Mouse (Mus musculus) hindbrain, postnatal 0 days (tissue): Measurements from ENCODE around the gene Vhl. TPM values are rescaled to one million over a fixed set of nuclear protein-coding genes. Genes with fewer than 3 reads are reported as not detected.
A peak's percentile ranks its signal among the peaks of the same experiment; 100 is the strongest.

ENCODE experiments used
- ATAC-seq: fragments of 200-750 bp; cut with Nextera tagmentation; 2 replicates; pipeline ENCODE4 v1.8.0; 2017; ENCODE audit warnings: mild to moderate bottlenecking, moderate TSS enrichment, moderate library complexity
- DNase-seq: peaks from one replicate; pipeline ENCODE4 v3.0.0-alpha.2; 2015; ENCODE audit warnings: low spot score
- H3K27ac ChIP-seq: fragments of 300-500 bp; sonication (generic); 2 replicates; pipeline ENCODE4 v1.5.1; 2014; ENCODE audit warnings: mild to moderate bottlenecking
- H3K27me3 ChIP-seq: fragments of 300-500 bp; sonication (generic); 2 replicates; pipeline ENCODE4 v1.6.1; 2014; ENCODE audit warnings: low read length, mixed read lengths; ENCODE audit not compliant: insufficient read depth
- H3K36me3 ChIP-seq: fragments of 300-500 bp; sonication (generic); 2 replicates; pipeline ENCODE4 v1.6.1; 2014; ENCODE audit warnings: low read length, mixed read lengths; ENCODE audit not compliant: insufficient read depth
- H3K4me1 ChIP-seq: fragments of 300-500 bp; sonication (generic); 2 replicates; pipeline ENCODE4 v1.6.1; 2014; ENCODE audit warnings: antibody characterized with exemption, low read length, mixed read lengths; ENCODE audit not compliant: insufficient read depth
- H3K4me2 ChIP-seq: fragments of 300-500 bp; sonication (generic); 2 replicates; pipeline ENCODE4 v1.6.1; 2014; ENCODE audit warnings: low read depth, mild to moderate bottlenecking, low read length, moderate library complexity, mixed read lengths
- H3K4me3 ChIP-seq: fragments of 300-500 bp; sonication (generic); 2 replicates; pipeline ENCODE4 v1.5.1; 2014; ENCODE audit warnings: low read length
- H3K9ac ChIP-seq: fragments of 300-500 bp; sonication (generic); replicated peaks from 2 replicates; pipeline ENCODE4 v1.6.1; 2014; ENCODE audit warnings: mild to moderate bottlenecking, low read length, moderate library complexity, mixed read lengths
- H3K9me3 ChIP-seq: fragments of 300-500 bp; sonication (generic); 2 replicates; pipeline ENCODE4 v1.6.1; 2016; ENCODE audit warnings: low read length, mixed read lengths
- CTCF ChIP-seq: IDR thresholded peaks from 2 replicates; pipeline ENCODE4 v1.5.1; 2016; ENCODE audit warnings: antibody characterized with exemption, control low read depth, low read depth
- WGBS: fragments of 180-500 bp; shearing (Covaris S2); extraction: QIAGEN DNeasy Blood & Tissue Kit; methylation state at CpG from one replicate; pipeline ENCODE4 v1.1.7; 2014; 5-methylcytosine and 5-hydroxymethylcytosine counted together
- polyA plus RNA-seq: library from polyadenylated mRNA; unstranded; fragments of >200 nt; fragmentation: Nextera tagmentation; extraction: Ambion mirVana; gene quantifications from 2 replicates; pipeline ENCODE4 v1.2.1, GENCODE M21; 2015
- total RNA-seq: library from RNA; depleted of rRNA; stranded (reverse); fragments of >200 nt; gene quantifications from 2 replicates; pipeline ENCODE4 v1.2.3, GENCODE M21; 2014

Vhl gene
- total and polyA plus RNA-seq, 2 experiments from 2014 or later, result 66.8 to 95.9 TPM

GRCm38 (mm10) chr6:113660492-113661352 is 37.0 kb downstream of the Vhl start:
- H3K9me3 ChIP-seq, result no peaks in the 10 kb centered on the region
- H3K9ac ChIP-seq, result no peak overlapping the region
- TF ChIP-seq CTCF, result no peak
- no peak for DNase-seq
- H3K4me2 ChIP-seq, result no peak overlapping the region
- H3K4me3 ChIP-seq, result no peak overlapping the region
- H3K36me3 ChIP-seq, result no peaks in the 10 kb centered on the region
- no peak overlapping the region for H3K27ac ChIP-seq
- WGBS, result 70% methylated on average over 14 of the region's 14 CpGs
- ATAC-seq, result no peak
- H3K27me3 ChIP-seq, result no peaks in the 10 kb centered on the region
- no peaks in the 10 kb centered on the region for H3K4me1 ChIP-seq

GRCm38 (mm10) chr6:113661353-113662241 is 37.8 kb downstream of the Vhl start:
- H3K9ac ChIP-seq, result no peak overlapping the region
- WGBS, result 62% methylated on average over 12 of the region's 12 CpGs
- H3K4me3 ChIP-seq, result no peak overlapping the region
- TF ChIP-seq CTCF, result no peak
- DNase-seq, result no peak
- no peaks in the 10 kb centered on the region for H3K4me1 ChIP-seq
- H3K4me2 ChIP-seq, result no peak overlapping the region
- H3K27me3 ChIP-seq, result no peaks in the 10 kb centered on the region
- H3K27ac ChIP-seq, result no peak overlapping the region
- no peaks in the 10 kb centered on the region for H3K9me3 ChIP-seq
- no peaks in the 10 kb centered on the region for H3K36me3 ChIP-seq
- no peak for ATAC-seq

DNA sequence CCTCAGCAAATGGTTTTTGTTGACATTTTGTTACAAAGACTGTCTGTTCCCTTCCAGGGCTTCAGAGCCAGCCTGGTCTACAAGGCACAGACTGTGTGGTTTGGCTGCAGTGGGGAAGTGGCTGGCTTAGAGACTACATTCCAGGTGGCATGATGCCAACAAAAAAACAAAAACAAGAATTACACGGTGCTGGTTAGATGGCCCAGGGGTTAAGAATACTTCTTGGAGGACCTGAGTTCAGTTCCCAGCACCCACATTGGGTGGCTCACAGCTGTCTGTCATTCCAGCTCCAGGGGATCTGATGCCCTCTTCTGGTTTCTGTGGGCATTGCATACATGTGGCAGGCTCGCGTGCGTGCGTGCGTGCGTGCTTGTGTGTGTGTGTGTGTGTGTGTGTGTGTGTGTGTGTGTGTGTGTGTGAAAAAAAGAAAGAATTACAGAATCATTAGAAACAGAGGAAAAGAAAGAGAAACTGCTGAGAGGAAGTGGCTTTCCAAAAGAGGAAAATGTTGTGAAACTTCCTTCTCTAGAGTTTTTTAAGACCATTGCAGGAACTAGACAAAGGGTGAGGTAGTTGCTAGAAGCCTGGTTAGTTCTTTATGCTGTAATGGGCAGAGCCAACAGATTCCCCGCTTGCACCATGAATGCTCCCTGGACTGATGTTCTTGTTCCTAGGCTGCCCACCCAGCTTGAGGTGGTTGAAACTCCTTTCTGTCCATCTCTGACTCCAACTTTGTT is 39.4 kb downstream of the Vhl start:
- no peak overlapping the region for H3K27ac ChIP-seq
- TF ChIP-seq CTCF, result peak; percentile 13; the same call in 1 of the 2 replicates
- H3K27me3 ChIP-seq, result no peaks in the 10 kb centered on the region
- H3K9ac ChIP-seq, result no peak overlapping the region
- no peaks in the 10 kb centered on the region for H3K36me3 ChIP-seq
- DNase-seq, result no peak
- 92% methylated on average over 8 of the region's 8 CpGs for WGBS
- no peak for ATAC-seq
- no peaks in the 10 kb centered on the region for H3K9me3 ChIP-seq
- H3K4me3 ChIP-seq, result no peak overlapping the region
- H3K4me1 ChIP-seq, result no peaks in the 10 kb centered on the region
- no peak overlapping the region for H3K4me2 ChIP-seq

- TF ChIP-seq CTCF, result no peak
- 89% methylated on average over 7 of the region's 7 CpGs for WGBS
- Histone ChIP-seq H3K27ac (no peak overlapping the region), H3K27me3 (no peaks in the 10 kb centered on the region), H3K4me1 (no peaks in the 10 kb centered on the region), H3K4me2 (no peak overlapping the region), H3K9me3 (no peaks in the 10 kb centered on the region), H3K9ac (no peak overlapping the region), H3K36me3 (no peaks in the 10 kb centered on the region), H3K4me3 (no peak overlapping the region)
- ATAC-seq (no peak), DNase-seq (no peak)
These were observed 40.5 kb downstream of the Vhl start for GRCm38 (mm10) chr6:113664305-113664704.

- no peak for DNase-seq
- ATAC-seq, result no peak
- Histone ChIP-seq H3K27ac (no peak overlapping the region), H3K27me3 (no peaks in the 10 kb centered on the region), H3K9me3 (no peaks in the 10 kb centered on the region), H3K36me3 (no peaks in the 10 kb centered on the region), H3K4me3 (no peak overlapping the region), H3K9ac (no peak overlapping the region), H3K4me1 (no peaks in the 10 kb centered on the region), H3K4me2 (no peak overlapping the region)
- no peak for TF ChIP-seq CTCF
- WGBS, result 69% methylated on average over 8 of the region's 8 CpGs
These were observed 43.9 kb downstream of the Vhl start for GRCm38 (mm10) chr6:113667611-113668122.
